Mouse (Mus musculus): ENCODE results near the gene Msl3l2. TPM values are rescaled to one million over a fixed set of nuclear protein-coding genes. Genes with fewer than 3 reads are reported as not detected.

Msl3l2 gene
- total and polyA plus RNA-seq, 3 experiments, result not detected

DNA sequence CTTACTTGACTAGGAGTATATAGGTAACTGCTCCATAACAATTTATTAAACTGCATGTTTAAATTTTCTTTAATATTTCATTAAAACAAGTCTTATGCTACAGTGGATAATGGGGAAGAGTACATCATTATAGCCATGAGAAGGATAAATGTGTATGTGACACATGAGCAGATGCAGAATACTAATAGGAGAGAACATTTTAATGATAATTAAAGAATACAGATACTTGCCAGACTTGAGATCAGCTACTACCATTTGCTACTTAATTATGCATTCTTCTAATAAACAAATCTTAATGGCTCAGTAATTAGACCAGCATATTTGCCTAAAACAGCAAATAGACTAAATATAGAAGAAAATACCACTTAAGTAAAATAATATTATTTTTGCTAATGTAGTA is 10.0 kb upstream of the Msl3l2 start:
- ATAC-seq (ENCODE audit: extremely low read depth, insufficient number of reproducible peaks, low FRiP score, poor library complexity, severe bottlenecking) (no peak), DNase-seq (ENCODE audit: low spot score) (no peak)
- Histone ChIP-seq H3K27me3 (ENCODE audit: insufficient read depth, low read length) (no peaks in the 10 kb centered on the region), H3K4me3 (ENCODE audit: low read depth, low read length) (no peak overlapping the region), H3K36me3 (replicated peaks) (no peaks in the 10 kb centered on the region), H3K4me1 (ENCODE audit: insufficient read depth, low read depth, low read length) (no peaks in the 10 kb centered on the region), H3K9me3 (replicated peaks) (no peaks in the 10 kb centered on the region)
- TF ChIP-seq GATA2 (IDR thresholded peaks at IDR 0.05; ENCODE audit: borderline replicate concordance, low read depth, low read length) (no peak), GATA1 (IDR thresholded peaks at IDR 0.05; ENCODE audit: borderline replicate concordance, low read length) (no peak), TAL1 (conservative IDR thresholded peaks at IDR 0.05; ENCODE audit: low read depth, low read length) (no peak)

DNA sequence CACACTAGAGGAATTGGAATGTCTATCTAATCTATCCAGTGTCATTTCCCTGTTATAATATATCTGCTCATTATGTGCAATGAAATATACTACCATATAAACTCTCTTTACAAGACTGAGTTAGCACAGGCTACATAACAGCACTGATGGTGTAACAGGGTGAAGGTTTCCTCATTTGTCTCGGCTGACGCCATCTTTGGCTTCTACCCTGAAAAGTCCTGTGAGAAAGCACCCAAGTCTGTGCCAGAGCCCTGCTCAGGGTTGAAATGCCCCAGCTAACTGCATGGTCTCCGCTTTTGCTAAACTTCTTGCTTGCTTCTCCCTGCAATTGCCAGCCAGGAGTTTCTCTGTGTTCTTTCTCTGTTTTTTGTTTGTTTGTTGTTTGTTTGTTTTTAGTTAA is 7.6 kb upstream of the Msl3l2 start:
- DNase-seq (ENCODE audit: low spot score), result no peak
- no peak overlapping the region for H3K4me3 ChIP-seq (ENCODE audit: low read depth, low read length)
- ATAC-seq (ENCODE audit: extremely low read depth, insufficient number of reproducible peaks, low FRiP score, poor library complexity, severe bottlenecking), result no peak
- no peaks in the 10 kb centered on the region for H3K9me3 ChIP-seq (replicated peaks)
- H3K4me1 ChIP-seq (ENCODE audit: insufficient read depth, low read depth, low read length), result no peaks in the 10 kb centered on the region
- TF ChIP-seq GATA2 (IDR thresholded peaks at IDR 0.05; ENCODE audit: borderline replicate concordance, low read depth, low read length) (no peak), CTCF (IDR thresholded peaks at IDR 0.05; ENCODE audit: low read depth, low read length) (no peak), GATA1 (IDR thresholded peaks at IDR 0.05; ENCODE audit: borderline replicate concordance, low read length) (no peak), POLR2AphosphoS5 (IDR thresholded peaks at IDR 0.05; ENCODE audit: insufficient replicate concordance, low read depth, low read length) (no peak), TAL1 (conservative IDR thresholded peaks at IDR 0.05; ENCODE audit: low read depth, low read length) (no peak)
- H3K36me3 ChIP-seq (replicated peaks), result no peaks in the 10 kb centered on the region
- no peaks in the 10 kb centered on the region for H3K27me3 ChIP-seq (ENCODE audit: insufficient read depth, low read length)

DNA sequence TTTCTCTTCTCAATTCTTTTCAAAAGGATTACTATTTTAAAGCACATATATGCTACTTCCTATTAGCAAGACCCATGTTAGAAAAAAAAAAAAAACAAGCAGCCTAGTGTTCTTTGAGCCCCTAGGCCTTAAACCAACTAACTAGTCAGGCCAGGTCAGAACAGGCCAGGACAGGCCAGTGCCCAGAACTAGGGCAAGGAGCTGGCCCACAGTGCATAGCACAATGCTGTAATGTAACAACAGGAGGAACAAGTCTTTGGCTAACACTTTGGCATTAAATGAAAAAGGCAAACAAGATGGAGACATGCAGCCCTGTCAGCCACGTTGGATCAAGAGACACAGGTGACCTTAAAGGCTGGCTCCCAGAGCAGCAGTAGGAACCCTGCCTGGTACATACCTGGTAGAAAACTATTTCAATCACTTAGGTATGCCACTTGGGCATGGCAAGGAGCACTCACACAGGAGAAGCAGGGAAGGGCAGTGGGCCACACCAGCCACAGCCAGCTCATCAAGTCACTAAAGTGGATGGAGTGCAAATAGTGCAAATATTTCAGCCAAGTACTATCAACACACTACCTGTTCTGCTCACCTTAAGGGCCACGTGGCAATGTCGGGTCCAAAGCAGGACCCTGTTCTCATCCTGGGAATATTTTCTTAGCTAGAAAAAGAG is 6.9 kb upstream of the Msl3l2 start:
- H3K4me1 ChIP-seq (ENCODE audit: insufficient read depth, low read depth, low read length), result no peaks in the 10 kb centered on the region
- H3K36me3 ChIP-seq (replicated peaks), result no peaks in the 10 kb centered on the region
- H3K27me3 ChIP-seq (ENCODE audit: insufficient read depth, low read length), result no peaks in the 10 kb centered on the region
- H3K9me3 ChIP-seq (replicated peaks), result no peaks in the 10 kb centered on the region
- no peak overlapping the region for H3K4me3 ChIP-seq (ENCODE audit: low read depth, low read length)
- DNase-seq (ENCODE audit: low spot score), result no peak
- no peak for ATAC-seq (ENCODE audit: extremely low read depth, insufficient number of reproducible peaks, low FRiP score, poor library complexity, severe bottlenecking)
- no peak for TF ChIP-seq GATA2 (IDR thresholded peaks at IDR 0.05; ENCODE audit: borderline replicate concordance, low read depth, low read length)
- TF ChIP-seq GATA1 (IDR thresholded peaks at IDR 0.05; ENCODE audit: borderline replicate concordance, low read length), result no peak
- no peak for TF ChIP-seq CTCF (IDR thresholded peaks at IDR 0.05; ENCODE audit: low read depth, low read length)
- no peak for TF ChIP-seq TAL1 (conservative IDR thresholded peaks at IDR 0.05; ENCODE audit: low read depth, low read length)
- TF ChIP-seq POLR2AphosphoS5 (IDR thresholded peaks at IDR 0.05; ENCODE audit: insufficient replicate concordance, low read depth, low read length), result no peak

DNA sequence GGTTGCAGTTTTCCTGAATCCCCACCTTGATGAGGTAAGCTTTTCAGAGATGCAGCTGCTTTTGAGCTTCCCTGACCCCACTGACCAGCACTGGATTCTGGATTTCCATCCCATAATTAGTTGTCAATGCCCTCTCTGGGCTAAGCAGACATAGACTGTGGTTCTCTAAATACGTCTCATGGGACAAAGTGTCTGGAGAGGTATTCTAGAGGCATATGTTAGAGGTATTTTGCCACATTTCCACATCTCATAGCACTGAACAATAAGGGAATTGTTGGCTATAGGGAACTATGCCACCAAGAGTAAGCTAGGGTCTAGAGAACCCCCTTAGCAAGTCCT is 248 bp downstream of the Msl3l2 start:
- DNase-seq (ENCODE audit: low spot score) (no peak), ATAC-seq (ENCODE audit: extremely low read depth, insufficient number of reproducible peaks, low FRiP score, poor library complexity, severe bottlenecking) (no peak)
- TF ChIP-seq TAL1 (conservative IDR thresholded peaks at IDR 0.05; ENCODE audit: low read depth, low read length), result no peak
- no peak for TF ChIP-seq POLR2AphosphoS5 (IDR thresholded peaks at IDR 0.05; ENCODE audit: insufficient replicate concordance, low read depth, low read length)
- TF ChIP-seq GATA1 (IDR thresholded peaks at IDR 0.05; ENCODE audit: borderline replicate concordance, low read length), result no peak
- TF ChIP-seq CTCF (IDR thresholded peaks at IDR 0.05; ENCODE audit: low read depth, low read length), result no peak
- no peak for TF ChIP-seq GATA2 (IDR thresholded peaks at IDR 0.05; ENCODE audit: borderline replicate concordance, low read depth, low read length)
- H3K4me1 ChIP-seq (ENCODE audit: insufficient read depth, low read depth, low read length), result no peaks in the 10 kb centered on the region
- H3K4me3 ChIP-seq (ENCODE audit: low read depth, low read length), result no peak overlapping the region
- no peaks in the 10 kb centered on the region for H3K9me3 ChIP-seq (replicated peaks)
- no peaks in the 10 kb centered on the region for H3K36me3 ChIP-seq (replicated peaks)
- no peaks in the 10 kb centered on the region for H3K27me3 ChIP-seq (ENCODE audit: insufficient read depth, low read length)

DNA sequence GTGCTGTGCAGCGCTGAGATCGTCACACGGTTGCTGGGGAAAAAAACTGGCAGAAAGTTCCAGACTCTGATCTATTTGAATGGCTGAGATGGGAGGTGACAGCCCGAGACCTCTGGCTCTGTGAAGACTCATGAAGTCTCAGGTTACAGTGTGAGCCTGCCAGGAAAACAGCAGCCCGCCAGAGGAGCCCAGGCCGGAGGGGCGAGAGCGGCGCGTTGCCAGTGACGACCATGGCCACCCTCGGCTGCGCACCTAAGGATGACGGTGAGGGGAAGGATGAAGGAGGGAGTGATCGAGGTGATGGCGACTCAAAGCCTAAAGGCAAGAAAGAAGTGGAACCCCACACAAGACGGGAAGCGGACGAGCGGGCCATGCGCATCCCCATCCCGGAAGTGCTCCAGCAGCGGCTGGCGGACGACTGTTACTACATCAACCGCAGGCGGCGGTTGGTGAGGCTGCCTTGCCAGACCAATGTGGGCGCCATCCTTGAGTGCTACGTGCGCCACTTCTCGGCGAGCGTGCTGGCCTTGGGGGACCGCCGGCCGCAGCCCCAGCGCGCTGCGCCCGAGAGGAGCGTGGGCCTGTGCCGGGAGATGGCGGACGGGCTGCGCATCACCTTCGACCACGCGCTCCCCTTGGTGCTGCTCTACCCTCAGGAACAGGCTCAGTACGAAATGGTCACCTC is 8.4 kb downstream of the Msl3l2 start:
- DNase-seq (ENCODE audit: low spot score), result no peak
- H3K27me3 ChIP-seq (ENCODE audit: insufficient read depth, low read length), result no peaks in the 10 kb centered on the region
- no peaks in the 10 kb centered on the region for H3K36me3 ChIP-seq (replicated peaks)
- H3K4me1 ChIP-seq (ENCODE audit: insufficient read depth, low read depth, low read length), result no peaks in the 10 kb centered on the region
- TF ChIP-seq TAL1 (conservative IDR thresholded peaks at IDR 0.05; ENCODE audit: low read depth, low read length) (no peak), CTCF (IDR thresholded peaks at IDR 0.05; ENCODE audit: low read depth, low read length) (no peak), GATA1 (IDR thresholded peaks at IDR 0.05; ENCODE audit: borderline replicate concordance, low read length) (no peak), GATA2 (IDR thresholded peaks at IDR 0.05; ENCODE audit: borderline replicate concordance, low read depth, low read length) (no peak), POLR2AphosphoS5 (IDR thresholded peaks at IDR 0.05; ENCODE audit: insufficient replicate concordance, low read depth, low read length) (no peak)
- peaks cover 8% of the 10 kb centered on the region; the same call in 1 of the 2 replicates for H3K9me3 ChIP-seq (replicated peaks)
- H3K4me3 ChIP-seq (ENCODE audit: low read depth, low read length), result no peak overlapping the region
- ATAC-seq (ENCODE audit: extremely low read depth, insufficient number of reproducible peaks, low FRiP score, poor library complexity, severe bottlenecking), result no peak

DNA sequence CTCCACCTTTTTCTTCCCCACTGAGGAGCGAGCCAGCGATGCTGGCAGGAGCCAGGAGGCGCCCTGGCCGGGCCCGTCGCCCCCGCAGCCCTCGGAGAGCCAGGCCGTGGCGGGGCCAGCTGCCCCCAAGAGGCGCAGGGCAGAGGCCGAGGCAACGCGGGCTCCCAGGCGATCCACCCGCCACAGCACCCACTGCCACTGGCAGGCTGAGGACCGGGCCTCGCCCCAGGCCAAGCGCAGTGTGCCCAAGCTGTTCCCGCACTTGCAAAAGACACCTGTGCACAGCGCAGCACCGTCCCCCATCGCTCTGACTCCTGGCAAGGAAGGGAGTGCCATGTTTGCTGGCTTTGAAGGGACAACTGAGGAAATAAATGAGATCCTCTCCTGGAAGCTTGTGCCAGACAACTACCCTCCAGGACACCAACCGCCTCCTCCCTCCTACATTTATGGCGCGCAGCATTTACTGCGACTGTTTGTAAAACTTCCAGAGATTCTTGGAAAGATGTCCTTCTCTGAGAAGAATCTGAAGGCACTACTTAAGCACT is 9.0 kb downstream of the Msl3l2 start:
- Histone ChIP-seq H3K36me3 (replicated peaks) (no peaks in the 10 kb centered on the region), H3K9me3 (replicated peaks) (peaks cover 8% of the 10 kb centered on the region; the same call in 1 of the 2 replicates), H3K4me1 (ENCODE audit: insufficient read depth, low read depth, low read length) (no peaks in the 10 kb centered on the region), H3K4me3 (ENCODE audit: low read depth, low read length) (no peak overlapping the region), H3K27me3 (ENCODE audit: insufficient read depth, low read length) (no peaks in the 10 kb centered on the region)
- DNase-seq (ENCODE audit: low spot score) (no peak), ATAC-seq (ENCODE audit: extremely low read depth, insufficient number of reproducible peaks, low FRiP score, poor library complexity, severe bottlenecking) (no peak)
- TF ChIP-seq GATA1 (IDR thresholded peaks at IDR 0.05; ENCODE audit: borderline replicate concordance, low read length), result no peak
- TF ChIP-seq POLR2AphosphoS5 (IDR thresholded peaks at IDR 0.05; ENCODE audit: insufficient replicate concordance, low read depth, low read length), result no peak
- no peak for TF ChIP-seq CTCF (IDR thresholded peaks at IDR 0.05; ENCODE audit: low read depth, low read length)
- no peak for TF ChIP-seq GATA2 (IDR thresholded peaks at IDR 0.05; ENCODE audit: borderline replicate concordance, low read depth, low read length)
- no peak for TF ChIP-seq TAL1 (conservative IDR thresholded peaks at IDR 0.05; ENCODE audit: low read depth, low read length)

Data from G1E (cell line).